Mouse (Mus musculus) fibroblast of lung, adult 2 months (primary cell): Measurements from ENCODE around the gene Hivep1.
A peak's percentile ranks its signal among the peaks of the same experiment; 100 is the strongest.

Experiments
- DNase-seq: peaks from one replicate; pipeline ENCODE4 v3.0.0-alpha.2; 2011; ENCODE audit warnings: low read depth

Hivep1 gene

GRCm38 (mm10) chr13:42076751-42077302, 25.0 kb downstream of the Hivep1 start:
- no peak for DNase-seq

- no peak for DNase-seq
These were observed 25.8 kb downstream of the Hivep1 start for GRCm38 (mm10) chr13:42077629-42078028.

- no peak for DNase-seq
These were observed 28.5 kb downstream of the Hivep1 start for GRCm38 (mm10) chr13:42080131-42080916.

- DNase-seq, result no peak
These were observed 36.5 kb downstream of the Hivep1 start for GRCm38 (mm10) chr13:42088339-42088738.

GRCm38 (mm10) chr13:42089025-42089424, 37.2 kb downstream of the Hivep1 start:
- no peak for DNase-seq

GRCm38 (mm10) chr13:42090751-42091150, 38.9 kb downstream of the Hivep1 start:
- no peak for DNase-seq

- DNase-seq, result no peak
These were observed 40.7 kb downstream of the Hivep1 start for GRCm38 (mm10) chr13:42092392-42093139.

GRCm38 (mm10) chr13:42093268-42094042, 41.6 kb downstream of the Hivep1 start:
- DNase-seq, result no peak

GRCm38 (mm10) chr13:42095826-42096515, 44.1 kb downstream of the Hivep1 start:
- DNase-seq, result no peak

GRCm38 (mm10) chr13:42097109-42097508, 45.3 kb downstream of the Hivep1 start:
- no peak for DNase-seq

GRCm38 (mm10) chr13:42098522-42098921, 46.7 kb downstream of the Hivep1 start:
- DNase-seq, result no peak

- no peak for DNase-seq
These were observed 47.7 kb downstream of the Hivep1 start for GRCm38 (mm10) chr13:42099523-42099922.

GRCm38 (mm10) chr13:42101440-42102190, 49.8 kb downstream of the Hivep1 start:
- no peak for DNase-seq

GRCm38 (mm10) chr13:42102980-42103379, 51.2 kb downstream of the Hivep1 start:
- DNase-seq, result peak; percentile 72

GRCm38 (mm10) chr13:42103486-42104166, 51.8 kb downstream of the Hivep1 start:
- no peak for DNase-seq

GRCm38 (mm10) chr13:42104371-42104770, 52.5 kb downstream of the Hivep1 start:
- no peak for DNase-seq

- peak; percentile 36 for DNase-seq
These were observed 56.8 kb downstream of the Hivep1 start for GRCm38 (mm10) chr13:42108483-42109215.

- no peak for DNase-seq
These were observed 58.6 kb downstream of the Hivep1 start for GRCm38 (mm10) chr13:42110416-42110815.

- DNase-seq, result no peak
These were observed 60.2 kb downstream of the Hivep1 start for GRCm38 (mm10) chr13:42112071-42112470.

- no peak for DNase-seq
These were observed 60.9 kb downstream of the Hivep1 start for GRCm38 (mm10) chr13:42112748-42113147.
